Mouse (Mus musculus) spleen, adult 2 months (tissue): ENCODE measurements around the gene Phf12.

ENCODE experiments used
- CTCF ChIP-seq: fragments of 200-500 bp; IDR thresholded peaks from 2 replicates; pipeline ENCODE4 v1.5.1; 2011; ENCODE audit warnings: mild to moderate bottlenecking, inconsistent platforms; ENCODE audit not compliant: insufficient read depth, insufficient read length, insufficient replicate concordance; ENCODE audit errors: extremely low read depth
- POLR2A ChIP-seq: fragments of 200-500 bp; IDR thresholded peaks from 2 replicates; pipeline ENCODE4 v1.6.1; 2011; ENCODE audit warnings: low read depth, low read length, inconsistent platforms

- TF ChIP-seq POLR2A: no peak
- TF ChIP-seq CTCF: no peak
Measured at GRCm38 (mm10) chr11:78074666-78075065, 92.1 kb downstream of the Phf12 start.
